Mouse (Mus musculus): ENCODE data around the gene Anapc7.

DNA sequence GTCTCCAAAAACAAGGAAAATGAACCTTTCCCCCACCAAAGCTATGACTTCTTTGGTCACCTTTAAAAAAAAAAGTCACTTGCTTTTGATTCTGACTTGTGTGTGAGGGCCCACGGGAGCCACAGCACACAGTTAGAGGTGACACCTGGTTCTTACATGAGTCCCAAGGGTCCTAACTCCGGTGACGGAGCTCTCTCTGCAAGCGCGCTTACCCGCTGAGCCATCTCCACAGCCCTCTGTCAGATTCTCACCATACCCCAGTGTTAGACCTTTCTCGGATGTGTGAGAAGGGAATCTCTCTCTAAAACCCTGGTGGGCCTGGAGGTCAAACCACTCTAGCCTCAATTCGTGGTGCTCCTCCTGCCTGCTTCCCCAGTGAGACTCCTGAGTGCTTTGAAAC lies 24.0 kb upstream of the Anapc7 start:
- TF ChIP-seq POLR2A (IDR thresholded peaks at IDR 0.05; ENCODE audit: insufficient read depth, low read length): no peak
- no peak for TF ChIP-seq CTCF (IDR thresholded peaks at IDR 0.05; ENCODE audit: low read depth, low read length)
